Mouse (Mus musculus): Measurements from ENCODE around the gene Upb1. TPM values are rescaled to one million over a fixed set of nuclear protein-coding genes. Genes with fewer than 3 reads are reported as not detected.

Upb1 gene
- polyA plus RNA-seq, 1 experiment from 2014 or later, result 0.15 TPM

DNA sequence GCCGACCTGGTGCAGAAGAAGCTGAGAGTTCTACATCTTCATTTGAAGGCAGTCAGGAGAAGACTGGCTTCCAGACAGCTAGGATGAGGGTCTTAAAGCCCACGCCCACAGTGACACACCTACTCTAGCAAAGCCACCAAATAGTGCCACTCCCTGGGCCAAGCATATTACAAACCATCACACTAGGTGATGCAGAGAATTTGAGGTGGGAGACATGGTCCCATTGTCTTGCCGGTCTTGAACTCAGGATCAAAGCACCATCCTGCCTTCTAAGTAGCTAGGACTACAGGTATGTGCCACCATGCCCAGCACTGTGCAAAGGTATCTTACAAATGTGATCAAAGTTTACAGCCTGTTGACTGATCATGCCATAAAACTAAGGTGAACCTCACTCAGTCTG lies 39.8 kb downstream of the Upb1 start:
- Histone ChIP-seq H3K36me3 (no peaks in the 10 kb centered on the region), H3K9me3 (replicated peaks) (no peaks in the 10 kb centered on the region), H3K27ac (ENCODE audit: poor library complexity, severe bottlenecking) (no peak overlapping the region), H3K4me3 (no peak overlapping the region), H3K27me3 (replicated peaks) (no peaks in the 10 kb centered on the region), H3K9ac (no peak overlapping the region), H3K4me2 (no peak overlapping the region), H3K4me1 (replicated peaks) (peaks cover 46% of the 10 kb centered on the region)
- ATAC-seq (ENCODE audit: insufficient number of reproducible peaks, low FRiP score), result no peak
- 86% methylated on average over 3 of the region's 3 CpGs for WGBS

DNA sequence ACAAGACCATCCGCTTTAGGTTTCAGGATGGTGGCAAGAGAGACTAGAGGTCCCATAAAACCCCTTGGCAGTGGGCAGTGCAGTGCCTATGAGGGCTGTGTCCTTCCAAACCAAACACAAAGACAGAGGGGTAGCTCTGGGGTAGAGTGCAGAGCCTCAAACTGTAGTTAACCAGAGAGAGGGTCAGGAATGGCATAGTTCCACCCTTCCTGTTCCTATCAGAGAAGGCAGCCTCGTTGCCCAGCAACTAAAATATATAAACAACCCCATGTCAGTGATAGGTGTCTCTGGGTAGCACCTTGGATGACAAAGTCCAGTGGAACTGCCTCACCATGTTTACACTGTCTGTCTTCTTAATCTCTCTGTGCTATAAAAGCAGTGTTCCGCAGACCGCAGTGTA lies 40.9 kb downstream of the Upb1 start:
- 47% methylated on average over 4 of the region's 4 CpGs for WGBS
- 0 out of 2 replicates have a peak, but pooled peaks have one; percentile 2 for ATAC-seq (ENCODE audit: insufficient number of reproducible peaks, low FRiP score)
- H3K27me3 ChIP-seq (replicated peaks), result no peaks in the 10 kb centered on the region
- no peaks in the 10 kb centered on the region for H3K36me3 ChIP-seq
- no peak overlapping the region for H3K4me3 ChIP-seq
- H3K27ac ChIP-seq (ENCODE audit: poor library complexity, severe bottlenecking), result 0 out of 2 replicates have a peak overlapping the region, but pooled peaks have one; percentile 15
- no peak overlapping the region for H3K4me2 ChIP-seq
- no peaks in the 10 kb centered on the region for H3K9me3 ChIP-seq (replicated peaks)
- H3K9ac ChIP-seq, result no peak overlapping the region
- peaks cover 51% of the 10 kb centered on the region for H3K4me1 ChIP-seq (replicated peaks)

DNA sequence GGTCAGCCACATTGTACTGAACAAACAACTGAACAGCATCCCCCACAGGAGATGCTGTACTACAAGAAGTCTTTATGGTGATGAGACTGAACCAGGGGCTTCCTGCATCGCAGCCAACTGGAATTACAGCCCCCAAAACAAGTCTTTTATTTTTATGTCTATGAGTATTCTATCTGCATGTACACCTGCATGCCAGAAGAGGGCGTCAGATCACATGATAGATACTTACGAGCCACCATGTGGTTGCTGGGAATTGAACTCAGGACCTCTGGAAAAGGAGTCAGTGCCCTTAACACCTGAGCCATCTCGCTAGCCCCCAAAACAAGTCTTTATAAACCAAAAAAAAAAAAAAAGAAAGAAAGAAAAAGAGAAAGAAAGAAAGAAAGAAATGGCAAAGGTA lies 42.1 kb downstream of the Upb1 start:
- Histone ChIP-seq H3K27ac (ENCODE audit: poor library complexity, severe bottlenecking) (no peak overlapping the region), H3K9me3 (replicated peaks) (no peaks in the 10 kb centered on the region), H3K36me3 (no peaks in the 10 kb centered on the region), H3K9ac (no peak overlapping the region), H3K4me3 (no peak overlapping the region), H3K4me1 (replicated peaks) (peaks cover 59% of the 10 kb centered on the region), H3K4me2 (no peak overlapping the region), H3K27me3 (replicated peaks) (no peaks in the 10 kb centered on the region)
- WGBS, result 85% methylated on average over 4 of the region's 4 CpGs
- no peak for ATAC-seq (ENCODE audit: insufficient number of reproducible peaks, low FRiP score)

DNA sequence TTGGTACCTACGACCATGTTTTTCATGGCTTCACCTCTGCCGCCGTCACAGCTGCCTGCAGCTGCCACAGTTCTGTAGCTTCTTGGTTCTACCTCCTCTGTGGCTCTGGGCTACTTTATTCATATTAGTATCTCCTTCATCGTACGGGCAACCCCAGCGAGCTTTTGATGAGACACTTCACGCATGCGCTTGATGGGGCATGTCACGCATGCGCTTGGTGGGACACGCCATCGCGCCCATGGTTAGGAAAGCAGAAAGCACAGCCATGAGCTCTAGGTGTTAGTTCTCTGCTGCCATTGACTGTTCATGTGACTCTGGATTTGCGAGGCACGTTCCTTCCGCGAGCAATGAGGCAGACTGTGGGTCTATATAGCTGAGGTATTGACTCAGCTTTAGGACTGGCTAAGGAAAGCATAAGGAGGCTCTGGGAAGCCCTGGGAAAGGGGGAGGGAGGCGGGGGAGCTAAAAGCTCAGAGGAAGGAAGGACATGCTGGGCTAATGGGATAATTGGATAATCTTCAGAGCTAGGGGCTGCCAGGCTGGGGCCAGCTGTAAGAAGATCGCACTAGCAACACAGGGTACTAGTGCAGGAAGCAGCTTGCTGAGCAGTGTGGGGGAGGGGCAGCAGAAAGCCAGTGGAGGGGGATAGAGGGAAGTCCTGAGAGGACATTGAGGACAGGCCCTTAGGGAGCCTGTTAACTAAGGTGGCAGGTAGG lies 43.4 kb downstream of the Upb1 start:
- no peak overlapping the region for H3K27ac ChIP-seq (ENCODE audit: poor library complexity, severe bottlenecking)
- ATAC-seq (ENCODE audit: insufficient number of reproducible peaks, low FRiP score), result no peak

DNA sequence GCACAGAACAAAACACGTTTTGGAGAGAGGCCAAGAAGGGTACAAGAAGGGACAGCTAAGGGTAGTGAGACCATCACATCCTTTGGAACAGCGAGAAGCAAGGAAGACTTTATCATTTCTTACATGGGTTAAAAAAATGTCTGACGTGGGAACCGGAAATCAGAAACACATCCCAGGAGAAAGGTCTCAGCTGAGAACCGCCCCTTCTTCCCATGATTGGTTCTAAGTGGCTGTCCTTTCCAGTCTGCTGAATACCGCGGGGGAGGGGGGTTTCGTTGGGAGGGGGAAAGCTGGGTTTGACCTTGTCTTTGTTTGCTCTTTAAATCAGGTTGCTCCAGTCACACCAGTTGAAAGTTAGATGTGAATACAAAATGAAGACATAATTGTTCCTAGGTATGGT lies 44.1 kb downstream of the Upb1 start:
- H3K4me1 ChIP-seq (replicated peaks), result peaks cover 66% of the 10 kb centered on the region
- no peak overlapping the region for H3K27ac ChIP-seq (ENCODE audit: poor library complexity, severe bottlenecking)

More for the DNA sequence above, 43.4 kb downstream of the Upb1 start:
- H3K4me2 ChIP-seq, result no peak overlapping the region
- peaks cover 65% of the 10 kb centered on the region for H3K4me1 ChIP-seq (replicated peaks)
- no peaks in the 10 kb centered on the region for H3K9me3 ChIP-seq (replicated peaks)
- no peaks in the 10 kb centered on the region for H3K36me3 ChIP-seq
- no peaks in the 10 kb centered on the region for H3K27me3 ChIP-seq (replicated peaks)
- H3K4me3 ChIP-seq, result no peak overlapping the region
- H3K9ac ChIP-seq, result no peak overlapping the region
- 68% methylated on average over 19 of the region's 19 CpGs for WGBS

DNA sequence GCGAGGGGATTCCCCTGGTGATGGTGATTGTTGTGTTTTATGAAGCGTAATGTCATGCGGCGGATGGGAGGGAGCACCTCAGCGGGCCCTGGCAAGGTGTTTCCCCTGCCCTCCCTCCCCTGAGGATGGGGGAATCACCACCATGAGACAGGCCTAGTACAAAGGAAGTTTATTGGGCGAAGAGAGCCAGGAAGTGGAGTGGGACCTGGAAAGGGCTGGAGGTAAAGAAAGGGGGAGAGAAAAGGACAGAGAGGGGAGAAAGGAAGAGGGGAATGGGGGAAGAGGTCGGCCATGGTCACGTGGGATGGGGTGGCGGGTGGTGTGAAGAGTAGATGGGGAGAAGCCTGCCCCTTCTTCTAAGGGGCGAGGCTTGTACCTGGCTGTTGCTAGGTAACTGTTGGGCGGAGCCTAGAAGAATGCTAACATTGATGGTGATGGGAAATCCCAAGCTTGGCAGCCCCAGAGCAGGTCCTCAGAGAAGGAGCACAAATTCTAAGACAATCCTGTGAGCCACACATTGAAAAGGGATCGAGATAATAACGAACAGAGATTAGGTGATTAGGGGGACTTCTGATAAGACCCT lies 45.7 kb downstream of the Upb1 start:
- Histone ChIP-seq H3K4me1 (replicated peaks) (peaks cover 79% of the 10 kb centered on the region), H3K4me3 (no peak overlapping the region), H3K27me3 (replicated peaks) (no peaks in the 10 kb centered on the region), H3K4me2 (0 out of 2 replicates have a peak overlapping the region, but pooled peaks have one; percentile 6), H3K9me3 (replicated peaks) (no peaks in the 10 kb centered on the region), H3K27ac (ENCODE audit: poor library complexity, severe bottlenecking) (no peak overlapping the region; the same call in 1 of the 2 replicates), H3K9ac (no peak overlapping the region), H3K36me3 (no peaks in the 10 kb centered on the region)
- no peak for ATAC-seq (ENCODE audit: insufficient number of reproducible peaks, low FRiP score)
- 65% methylated on average over 13 of the region's 13 CpGs for WGBS

More for the DNA sequence above, 44.1 kb downstream of the Upb1 start:
- no peak overlapping the region for H3K4me2 ChIP-seq
- no peaks in the 10 kb centered on the region for H3K27me3 ChIP-seq (replicated peaks)
- no peaks in the 10 kb centered on the region for H3K9me3 ChIP-seq (replicated peaks)
- H3K4me3 ChIP-seq, result no peak overlapping the region
- H3K36me3 ChIP-seq, result no peaks in the 10 kb centered on the region
- H3K9ac ChIP-seq, result no peak overlapping the region
- WGBS, result 41% methylated on average over 8 of the region's 8 CpGs
- ATAC-seq (ENCODE audit: insufficient number of reproducible peaks, low FRiP score), result no peak

DNA sequence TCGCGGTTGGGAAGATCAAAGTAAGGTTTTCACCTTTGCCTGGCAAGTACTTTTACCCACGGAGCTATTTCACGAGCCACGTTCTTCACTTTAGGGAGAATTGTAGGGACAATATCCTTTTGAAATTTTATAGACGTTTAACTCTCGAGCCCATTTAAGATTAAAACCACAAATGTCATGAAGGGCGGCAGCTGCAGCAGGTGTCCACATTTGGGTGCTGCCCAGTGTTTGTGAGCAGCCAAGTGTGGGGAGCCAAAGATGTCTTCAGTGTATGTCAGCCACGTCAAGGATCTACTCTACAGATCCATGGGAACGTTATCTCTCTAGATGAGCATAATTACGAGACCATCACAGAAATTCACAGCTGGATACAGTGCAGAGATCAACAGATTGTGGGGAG lies 46.6 kb downstream of the Upb1 start:
- H3K27ac ChIP-seq (ENCODE audit: poor library complexity, severe bottlenecking), result no peak overlapping the region
- no peaks in the 10 kb centered on the region for H3K36me3 ChIP-seq
- H3K9me3 ChIP-seq (replicated peaks), result no peaks in the 10 kb centered on the region
- no peak for ATAC-seq (ENCODE audit: insufficient number of reproducible peaks, low FRiP score)
- H3K9ac ChIP-seq, result no peak overlapping the region
- H3K4me2 ChIP-seq, result no peak overlapping the region
- WGBS, result 80% methylated on average over 11 of the region's 11 CpGs
- H3K4me3 ChIP-seq, result no peak overlapping the region
- H3K4me1 ChIP-seq (replicated peaks), result peaks cover 78% of the 10 kb centered on the region
- no peaks in the 10 kb centered on the region for H3K27me3 ChIP-seq (replicated peaks)

DNA sequence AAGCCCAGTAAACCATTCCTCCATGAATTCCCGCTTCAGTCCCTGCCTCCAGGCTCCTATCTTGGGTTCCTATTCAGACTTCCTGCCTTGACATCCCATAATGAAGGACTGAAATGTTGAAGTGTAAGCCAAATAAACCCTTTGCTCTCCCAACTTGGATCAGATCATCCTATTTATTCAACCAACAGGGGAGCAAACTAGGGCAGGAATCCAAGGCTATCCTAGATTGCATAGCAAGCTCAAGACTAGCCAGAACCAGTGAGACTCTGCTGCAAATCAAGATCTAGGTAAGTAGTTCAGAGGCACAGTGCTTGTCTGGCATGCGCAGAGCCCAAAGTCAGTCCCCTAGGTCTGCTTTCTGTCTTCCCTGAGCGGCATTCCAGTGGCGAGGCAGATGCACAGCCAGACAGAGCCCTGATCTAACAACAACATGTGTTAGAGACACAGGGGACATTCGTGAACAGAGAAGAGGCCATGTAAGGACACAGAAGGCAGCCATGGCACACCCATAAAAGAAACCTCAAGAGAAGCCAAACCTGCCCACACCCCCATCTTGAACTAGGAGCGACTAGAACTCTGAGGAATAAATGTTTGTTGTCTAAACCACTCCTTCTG lies 48.0 kb downstream of the Upb1 start:
- H3K4me2 ChIP-seq, result no peak overlapping the region
- WGBS, result 39% methylated on average over 6 of the region's 6 CpGs

DNA sequence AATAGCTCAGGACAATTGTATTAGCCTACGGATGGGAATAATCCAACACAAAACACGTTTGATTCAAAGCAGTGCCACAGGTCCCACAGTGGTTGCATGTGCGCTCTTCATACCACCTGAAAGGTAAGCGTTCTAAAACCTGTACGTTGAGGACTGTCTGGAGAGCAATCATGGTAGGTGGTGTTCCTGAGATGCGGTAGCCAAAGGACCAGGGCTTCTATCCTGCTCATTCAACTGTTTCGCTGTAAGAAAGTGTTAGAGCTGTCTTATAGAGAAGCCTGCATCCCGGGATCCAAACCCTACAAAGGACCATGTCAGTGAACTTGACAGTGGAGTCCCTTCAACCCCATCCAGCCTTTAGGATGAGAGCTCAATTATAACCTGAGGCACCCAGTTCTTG lies 49.4 kb downstream of the Upb1 start:
- Histone ChIP-seq H3K27ac (ENCODE audit: poor library complexity, severe bottlenecking) (peak overlapping the region; percentile 98), H3K9me3 (replicated peaks) (no peaks in the 10 kb centered on the region), H3K4me2 (no peak overlapping the region), H3K9ac (no peak overlapping the region), H3K27me3 (replicated peaks) (no peaks in the 10 kb centered on the region), H3K36me3 (no peaks in the 10 kb centered on the region), H3K4me1 (replicated peaks) (peaks cover 57% of the 10 kb centered on the region), H3K4me3 (no peak overlapping the region)
- no peak for ATAC-seq (ENCODE audit: insufficient number of reproducible peaks, low FRiP score)
- 89% methylated on average over 8 of the region's 8 CpGs for WGBS

More for the DNA sequence above, 48.0 kb downstream of the Upb1 start:
- Histone ChIP-seq H3K36me3 (no peaks in the 10 kb centered on the region), H3K27me3 (replicated peaks) (no peaks in the 10 kb centered on the region), H3K27ac (ENCODE audit: poor library complexity, severe bottlenecking) (peak overlapping the region; percentile 45), H3K9ac (no peak overlapping the region), H3K9me3 (replicated peaks) (no peaks in the 10 kb centered on the region), H3K4me1 (replicated peaks) (peaks cover 71% of the 10 kb centered on the region), H3K4me3 (no peak overlapping the region)
- ATAC-seq (ENCODE audit: insufficient number of reproducible peaks, low FRiP score), result no peak

DNA sequence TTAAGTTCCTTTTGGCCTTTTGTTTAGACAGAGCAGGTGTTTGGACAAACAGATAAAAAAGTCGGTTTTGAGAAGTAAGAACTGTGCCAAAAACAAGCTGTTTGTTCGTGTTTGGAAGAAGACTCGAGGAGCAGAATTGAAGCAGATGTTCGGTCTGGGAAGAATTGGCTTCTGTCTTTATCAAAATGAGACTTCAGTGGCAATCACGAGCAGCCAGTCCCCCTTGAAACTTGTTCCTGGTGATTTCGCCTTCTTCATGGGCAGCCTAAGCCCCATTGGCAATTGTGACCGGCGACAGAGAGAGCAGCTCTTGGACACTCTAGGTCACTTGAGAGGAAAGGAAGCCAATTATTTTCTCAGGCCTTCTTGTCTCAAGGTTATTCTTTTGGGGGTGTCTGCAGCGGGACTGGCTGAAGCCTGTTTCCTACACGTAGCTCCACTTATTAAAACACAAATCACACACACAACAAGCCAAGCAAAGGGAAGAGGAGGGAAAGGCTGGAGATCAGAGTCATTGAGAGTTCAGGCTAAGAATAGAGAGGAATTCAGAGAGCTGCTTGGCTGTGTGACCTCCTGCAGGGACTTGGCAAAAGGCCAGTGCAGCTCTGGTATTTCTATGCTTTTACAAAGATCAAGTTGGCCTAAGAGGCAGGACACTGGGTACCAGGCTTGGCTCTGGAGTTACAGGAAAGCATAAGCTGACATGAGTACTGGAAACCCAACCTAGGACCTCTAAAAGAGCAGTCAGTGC lies 50.3 kb downstream of the Upb1 start:
- Histone ChIP-seq H3K9me3 (replicated peaks) (no peaks in the 10 kb centered on the region), H3K9ac (no peak overlapping the region)
- 23% methylated on average over 10 of the region's 10 CpGs for WGBS

More for the DNA sequence above, 50.3 kb downstream of the Upb1 start:
- Histone ChIP-seq H3K36me3 (no peaks in the 10 kb centered on the region), H3K4me3 (no peak overlapping the region), H3K4me2 (peak overlapping the region; percentile 16), H3K27ac (ENCODE audit: poor library complexity, severe bottlenecking) (peak overlapping the region; percentile 98), H3K4me1 (replicated peaks) (peaks cover 64% of the 10 kb centered on the region), H3K27me3 (replicated peaks) (no peaks in the 10 kb centered on the region)
- ATAC-seq (ENCODE audit: insufficient number of reproducible peaks, low FRiP score), result peak; percentile 76
